Mouse (Mus musculus): ENCODE data around the gene Arhgef10l. TPM values are rescaled to one million over a fixed set of nuclear protein-coding genes. Genes with fewer than 3 reads are reported as not detected.

Arhgef10l gene
- polyA plus RNA-seq, 1 experiment from 2014 or later = 34.1 TPM

DNA sequence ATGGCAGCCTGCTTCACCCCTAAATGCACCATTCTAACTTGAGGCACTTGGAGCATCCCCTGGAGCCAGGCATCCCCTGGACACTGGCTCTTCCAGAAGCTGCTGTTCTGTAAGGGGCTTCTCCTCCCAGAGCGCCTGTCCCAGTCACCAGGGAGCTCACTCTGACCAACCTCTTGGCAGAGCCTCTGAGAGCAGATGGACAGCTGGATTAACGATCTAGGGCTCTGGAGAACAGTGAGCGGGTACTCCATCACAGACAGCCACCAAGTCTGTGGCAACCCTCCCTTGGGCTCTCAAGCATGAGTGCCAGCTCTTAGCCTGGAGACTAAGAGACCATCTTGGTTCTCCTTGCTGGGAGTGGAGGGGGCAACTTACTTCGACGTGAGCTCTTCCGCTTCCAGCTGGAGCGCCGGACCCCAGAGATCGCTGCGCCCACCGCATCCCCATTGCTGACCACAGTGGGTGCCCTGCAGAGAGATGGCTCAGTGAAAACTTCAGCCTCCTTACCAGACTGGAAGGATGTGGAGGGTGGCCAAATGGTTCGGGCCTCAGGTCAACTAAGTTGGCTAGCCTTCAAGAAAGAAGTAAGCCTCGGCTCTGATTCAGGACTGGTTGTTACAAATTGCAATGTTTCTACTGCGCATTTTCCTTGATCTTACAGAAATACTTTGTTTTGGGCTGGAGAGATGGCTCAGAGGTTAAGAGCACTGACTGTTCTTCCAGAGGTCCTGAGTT, 71.9 kb downstream of the Arhgef10l start:
- CTCF ChIA-PET = interaction anchor here (1.0 kb wide), 2 partner anchors 24 to 86 kb away, joined by 3 read pairs; no protein-coding TSS in a partner anchor
- H3K27me3 ChIP-seq = no peaks in the 10 kb centered on the region
- POLR2A ChIA-PET = no interaction called here
- DNase-seq (ENCODE audit: low read depth, low spot score) (no peak), ATAC-seq (no peak)
- in situ Hi-C loops (cut with MboI; ENCODE audit: low pct_unique_long_range_greater_than_20kb) = no loop called here
- TF ChIP-seq CTCF (IDR thresholded peaks at IDR 0.05) = no peak

DNA sequence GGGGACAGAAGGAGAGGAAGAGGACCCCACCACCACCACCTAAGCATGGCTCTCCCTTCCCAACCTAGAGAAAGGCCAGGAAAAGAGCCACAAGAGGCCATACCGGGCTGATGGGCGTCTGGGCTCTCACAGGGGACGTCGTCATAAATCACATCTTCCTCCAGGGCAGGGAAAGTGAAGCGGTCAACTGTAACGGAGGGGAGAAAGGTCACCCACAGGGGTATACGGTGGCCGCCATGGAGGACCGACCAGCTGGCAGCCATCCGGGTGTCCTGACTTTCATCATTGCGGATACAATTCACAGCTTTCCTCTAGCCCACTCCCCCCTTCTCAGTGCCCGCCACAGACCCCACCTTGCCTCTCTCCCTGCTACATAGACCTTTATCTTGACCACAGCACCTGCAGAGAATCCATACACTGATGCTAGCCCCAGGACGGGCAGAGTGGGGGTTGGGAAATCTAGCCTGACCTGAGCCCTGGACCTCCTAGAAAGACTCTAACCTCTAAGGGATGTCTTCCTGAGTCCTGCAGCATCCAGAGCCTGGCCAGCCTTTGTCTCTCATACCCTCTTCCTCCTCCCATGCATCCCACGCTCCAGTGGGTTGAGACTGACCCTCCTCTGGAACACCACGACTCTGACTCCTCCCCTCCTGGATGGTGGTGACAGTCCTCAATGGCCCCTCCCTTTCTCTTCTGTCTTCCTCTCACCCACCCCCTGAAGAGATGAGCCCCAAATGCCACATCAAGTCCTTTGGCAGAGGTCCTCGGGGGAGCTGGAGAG, 72.6 kb downstream of the Arhgef10l start:
- in situ Hi-C loops (cut with MboI; ENCODE audit: low pct_unique_long_range_greater_than_20kb) = no loop called here
- no peaks in the 10 kb centered on the region for H3K27me3 ChIP-seq
- CTCF ChIA-PET = interaction anchor here (1.0 kb wide), 1 partner anchor 24 kb away, joined by 3 read pairs; no protein-coding TSS in a partner anchor
- POLR2A ChIA-PET = no interaction called here
- DNase-seq (ENCODE audit: low read depth, low spot score) (no peak), ATAC-seq (no peak)
- TF ChIP-seq CTCF (IDR thresholded peaks at IDR 0.05) = no peak

DNA sequence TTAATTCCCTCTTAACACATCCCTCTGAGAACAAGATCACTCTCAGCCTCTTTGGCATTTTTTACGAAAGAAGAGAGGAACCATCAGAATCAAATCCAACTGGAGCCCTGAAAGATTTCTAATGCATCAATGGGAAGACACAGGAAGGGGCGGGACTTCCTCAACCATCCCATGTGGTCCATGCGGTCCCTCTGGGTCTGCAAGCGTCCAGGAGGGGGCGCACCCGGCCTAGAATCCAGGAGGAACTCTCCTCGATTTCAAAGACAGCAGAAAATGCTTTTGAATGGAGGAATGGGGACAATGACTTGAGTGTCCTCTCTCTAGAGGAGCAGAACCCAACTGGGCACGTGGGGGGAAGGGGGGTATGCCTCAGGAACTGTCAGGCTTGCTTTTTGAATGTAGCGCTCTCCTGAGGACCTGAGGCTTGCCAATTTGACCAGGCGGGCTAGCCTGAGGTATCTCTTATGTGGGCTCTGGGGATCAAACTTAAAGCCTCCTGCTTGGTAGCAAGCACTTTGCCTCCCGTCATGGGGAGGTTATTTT, 73.5 kb downstream of the Arhgef10l start:
- in situ Hi-C loops (cut with MboI; ENCODE audit: low pct_unique_long_range_greater_than_20kb) = no loop called here
- no peak for TF ChIP-seq CTCF (IDR thresholded peaks at IDR 0.05)
- H3K27me3 ChIP-seq = no peaks in the 10 kb centered on the region
- ChIA-PET CTCF (interaction anchor here (1.5 kb wide), 1 partner anchor 121 kb away, joined by 3 read pairs; no protein-coding TSS in a partner anchor), POLR2A (no interaction called here)
- ATAC-seq (no peak), DNase-seq (ENCODE audit: low read depth, low spot score) (no peak)

GRCm38 (mm10) chr4:140586478-140586877, 79.3 kb downstream of the Arhgef10l start:
- ATAC-seq (no peak), DNase-seq (ENCODE audit: low read depth, low spot score) (no peak)
- no peak for TF ChIP-seq CTCF (IDR thresholded peaks at IDR 0.05)
- in situ Hi-C loops (cut with MboI; ENCODE audit: low pct_unique_long_range_greater_than_20kb) = no loop called here
- CTCF ChIA-PET = no interaction called here
- H3K27me3 ChIP-seq = no peaks in the 10 kb centered on the region
- POLR2A ChIA-PET = no interaction called here

DNA sequence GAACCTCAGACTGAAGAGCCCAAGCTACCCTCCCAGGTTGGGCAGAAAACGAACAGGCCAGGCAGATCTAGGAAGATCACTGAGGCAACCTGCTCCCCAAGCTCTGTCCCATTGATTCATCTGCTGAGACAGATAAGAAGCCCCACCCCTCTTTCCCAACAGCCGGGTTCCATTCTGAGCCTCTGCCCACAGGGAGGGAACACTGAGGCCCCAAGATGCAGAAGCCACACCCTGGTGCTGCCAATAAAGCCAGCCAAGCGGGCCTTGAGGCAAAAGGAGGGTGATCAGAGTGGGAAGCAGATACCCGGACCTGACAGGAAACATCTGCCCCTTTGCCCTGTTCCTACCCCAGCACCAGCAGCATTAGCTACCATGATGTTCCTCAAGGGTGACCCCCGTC, 81.6 kb downstream of the Arhgef10l start:
- in situ Hi-C loops (cut with MboI; ENCODE audit: low pct_unique_long_range_greater_than_20kb) = no loop called here
- POLR2A ChIA-PET = no interaction called here
- CTCF ChIA-PET = interaction anchor here (1.6 kb wide), 1 partner anchor 139 kb away, joined by 4 read pairs; no protein-coding TSS in a partner anchor

DNA sequence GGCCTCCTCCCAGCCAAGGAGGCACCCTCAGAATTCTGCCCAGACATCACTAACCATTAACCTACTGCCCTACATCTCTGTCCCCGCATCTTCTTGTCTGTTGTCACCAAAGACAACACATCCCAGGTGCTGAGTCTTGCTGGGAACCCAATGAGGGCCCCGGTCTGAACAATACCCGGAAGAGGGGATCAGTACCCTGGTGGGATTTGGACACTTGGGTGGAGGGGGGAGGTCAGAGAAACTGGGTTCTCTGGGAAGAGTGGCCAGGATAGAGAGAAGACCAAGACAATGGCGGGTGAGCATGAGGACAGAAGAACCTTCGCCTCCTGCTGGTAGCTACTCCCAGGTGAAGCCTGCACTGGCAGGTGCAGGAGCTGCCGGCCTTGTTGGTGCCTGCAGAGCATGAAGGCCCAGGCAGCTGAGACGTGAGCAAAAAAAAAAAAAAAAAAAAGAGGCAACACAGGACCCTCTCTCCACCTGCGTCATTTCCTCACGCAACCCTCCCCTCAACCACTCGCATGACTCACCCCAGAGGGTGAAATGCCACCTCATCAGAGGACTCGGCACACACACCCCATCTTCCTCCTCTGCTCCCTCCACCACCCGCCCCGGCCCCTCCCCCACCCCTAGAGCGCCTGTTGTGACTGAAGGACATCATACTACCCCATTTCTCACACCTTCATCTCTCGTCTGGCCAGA, 83.3 kb downstream of the Arhgef10l start:
- in situ Hi-C loops (cut with MboI; ENCODE audit: low pct_unique_long_range_greater_than_20kb) = no loop called here

More for the DNA sequence above, 81.6 kb downstream of the Arhgef10l start:
- no peaks in the 10 kb centered on the region for H3K27me3 ChIP-seq
- ATAC-seq = no peak
- DNase-seq (ENCODE audit: low read depth, low spot score) = no peak
- TF ChIP-seq CTCF (IDR thresholded peaks at IDR 0.05) = no peak

GRCm38 (mm10) chr4:140581730-140582389, 84.0 kb downstream of the Arhgef10l start:
- in situ Hi-C loops (cut with MboI; ENCODE audit: low pct_unique_long_range_greater_than_20kb) = no loop called here
- no peak for TF ChIP-seq CTCF (IDR thresholded peaks at IDR 0.05)
- ATAC-seq = no peak
- DNase-seq (ENCODE audit: low read depth, low spot score) = no peak
- no peaks in the 10 kb centered on the region for H3K27me3 ChIP-seq
- ChIA-PET POLR2A (no interaction called here), CTCF (no interaction called here)

More for the DNA sequence above, 83.3 kb downstream of the Arhgef10l start:
- no peaks in the 10 kb centered on the region for H3K27me3 ChIP-seq
- DNase-seq (ENCODE audit: low read depth, low spot score) = no peak
- POLR2A ChIA-PET = interaction anchor here (0.9 kb wide), 1 partner anchor 9 kb away, joined by 4 read pairs; no protein-coding TSS in a partner anchor
- CTCF ChIA-PET = interaction anchor here (0.6 kb wide), 1 partner anchor 27 kb away, joined by 3 read pairs; no protein-coding TSS in a partner anchor
- ATAC-seq = no peak
- no peak for TF ChIP-seq CTCF (IDR thresholded peaks at IDR 0.05)

DNA sequence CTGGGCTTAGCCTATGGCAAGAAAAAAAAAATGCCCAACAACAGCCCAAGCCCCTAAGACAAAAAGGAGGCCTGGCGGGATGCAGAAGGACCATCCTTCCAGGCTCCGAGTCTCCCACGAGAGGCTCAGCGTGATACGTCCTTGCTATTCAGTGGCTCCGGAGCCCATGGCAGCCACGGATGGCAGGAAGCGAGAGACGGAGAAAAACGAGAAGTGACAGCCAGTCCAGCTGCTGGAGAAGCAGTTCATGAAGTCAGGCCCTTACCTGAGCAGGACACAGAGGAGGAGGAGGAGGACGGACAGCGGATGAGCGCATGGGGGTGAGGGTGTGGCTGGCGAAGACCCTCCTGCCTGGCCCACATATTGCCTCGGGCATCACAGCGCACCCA, 84.5 kb downstream of the Arhgef10l start:
- H3K27me3 ChIP-seq = no peaks in the 10 kb centered on the region
- POLR2A ChIA-PET = no interaction called here
- DNase-seq (ENCODE audit: low read depth, low spot score) = no peak
- no peak for TF ChIP-seq CTCF (IDR thresholded peaks at IDR 0.05)
- no peak for ATAC-seq
- in situ Hi-C loops (cut with MboI; ENCODE audit: low pct_unique_long_range_greater_than_20kb) = no loop called here
- CTCF ChIA-PET = no interaction called here

GRCm38 (mm10) chr4:140580866-140581265, 84.9 kb downstream of the Arhgef10l start:
- in situ Hi-C loops (cut with MboI; ENCODE audit: low pct_unique_long_range_greater_than_20kb) = no loop called here
- DNase-seq (ENCODE audit: low read depth, low spot score) (no peak), ATAC-seq (no peak)
- POLR2A ChIA-PET = no interaction called here
- CTCF ChIA-PET = no interaction called here
- no peak for TF ChIP-seq CTCF (IDR thresholded peaks at IDR 0.05)
- H3K27me3 ChIP-seq = no peaks in the 10 kb centered on the region

- POLR2A ChIA-PET = no interaction called here
- DNase-seq (ENCODE audit: low read depth, low spot score) (no peak), ATAC-seq (no peak)
- no peak for TF ChIP-seq CTCF (IDR thresholded peaks at IDR 0.05)
- no peaks in the 10 kb centered on the region for H3K27me3 ChIP-seq
- in situ Hi-C loops (cut with MboI; ENCODE audit: low pct_unique_long_range_greater_than_20kb) = no loop called here
- CTCF ChIA-PET = no interaction called here
Observed at GRCm38 (mm10) chr4:140579576-140579975, 86.2 kb downstream of the Arhgef10l start.
